Mouse (Mus musculus): ENCODE measurements around the gene Fam193a. TPM values are rescaled to one million over a fixed set of nuclear protein-coding genes. Genes with fewer than 3 reads are reported as not detected.

The Fam193a gene
- total and polyA plus RNA-seq, 3 experiments: 10.9 to 317 (median 37.1) TPM

GRCm38 (mm10) chr5:34330136-34330535, 39.6 kb upstream of the Fam193a start:
- Histone ChIP-seq H3K4me1 (ENCODE audit: control insufficient read depth in 1 of 2, insufficient read depth in 2 of 2, low read length in 2 of 2) (peaks cover 0 to 2% of the 10 kb centered on the region in 2 experiments; a peak in 2 of 4 replicates), H3K27me3 (ENCODE audit: control insufficient read depth in 1 of 2, insufficient read depth in 2 of 2, low read length in 2 of 2) (peaks cover 0 to 2% of the 10 kb centered on the region in 2 experiments; a peak in 2 of 4 replicates), H3K79me2 (ENCODE audit: control insufficient read depth, insufficient read depth, low read length, poor library complexity) (0 out of 2 replicates have a peak, but pooled peaks cover under 1% of the 10 kb centered on the region), H3K36me3 (ENCODE audit: control insufficient read depth in 1 of 2, insufficient read depth in 2 of 2, low read length in 2 of 2) (peaks cover 0 to 1% of the 10 kb centered on the region in 2 experiments; a peak in 2 of 4 replicates), H3K9me3 (replicated peaks; ENCODE audit: insufficient read depth, low read length) (no peaks in the 10 kb centered on the region), H3K4me3 (ENCODE audit: control insufficient read depth in 1 of 2, insufficient read depth in 1 of 2, low read depth in 2 of 2, low read length in 2 of 2) (no peak overlapping the region), H3K9ac (ENCODE audit: control insufficient read depth, low read depth, low read length, poor library complexity, severe bottlenecking) (no peak overlapping the region), H3K27ac (ENCODE audit: control insufficient read depth, low read depth, low read length) (no peak overlapping the region)
- peak; percentile 55 for DNase-seq (ENCODE audit: low read depth, low spot score)
- TF ChIP-seq MXI1 (IDR thresholded peaks at IDR 0.05; ENCODE audit: low read depth, low read length) (no peak), MAFK (IDR thresholded peaks at IDR 0.05; ENCODE audit: borderline replicate concordance, low read depth, low read length) (no peak), KAT2A (conservative IDR thresholded peaks at IDR 0.05; ENCODE audit: low read depth, low read length) (no peak), BHLHE40 (IDR thresholded peaks at IDR 0.05; ENCODE audit: borderline replicate concordance, low read depth, low read length) (no peak), MEF2A (IDR thresholded peaks at IDR 0.05; ENCODE audit: extremely low read depth, insufficient replicate concordance, low read depth, low read length, poor library complexity, severe bottlenecking) (no peak), POLR2AphosphoS2 (IDR thresholded peaks at IDR 0.05; ENCODE audit: low read length) (no peak), CTCF (IDR thresholded peaks at IDR 0.05 in 2 of 3, conservative IDR thresholded peaks at IDR 0.05 in 1 of 3; ENCODE audit: control insufficient read depth in 1 of 3, insufficient read depth in 1 of 3, low read depth in 2 of 3, low read length in 3 of 3, poor library complexity in 1 of 3, severe bottlenecking in 1 of 3) (no peak), ELF1 (IDR thresholded peaks at IDR 0.05; ENCODE audit: low read depth, low read length) (no peak), EP300 (IDR thresholded peaks at IDR 0.05; ENCODE audit: low read depth in 1 of 2, low read length in 2 of 2) (no peak), CHD1 (IDR thresholded peaks at IDR 0.05; ENCODE audit: low read depth, low read length) (no peak), ZMIZ1 (IDR thresholded peaks at IDR 0.05; ENCODE audit: low read depth, low read length) (no peak), USF2 (IDR thresholded peaks at IDR 0.05; ENCODE audit: borderline replicate concordance in 1 of 2, insufficient read depth in 1 of 2, low read depth in 1 of 2, low read length in 2 of 2) (no peak), CHD2 (IDR thresholded peaks at IDR 0.05; ENCODE audit: low read length) (no peak), USF1 (IDR thresholded peaks at IDR 0.05; ENCODE audit: low read depth, low read length) (no peak), ZC3H11A (IDR thresholded peaks at IDR 0.05; ENCODE audit: low read depth, low read length) (no peak), RCOR1 (IDR thresholded peaks at IDR 0.05; ENCODE audit: low read depth, low read length) (no peak), MYC (IDR thresholded peaks at IDR 0.05; ENCODE audit: low read depth, low read length) (no peak), E2F4 (IDR thresholded peaks at IDR 0.05; ENCODE audit: borderline replicate concordance, low read depth, low read length) (no peak), SIN3A (IDR thresholded peaks at IDR 0.05; ENCODE audit: low read length) (no peak)

GRCm38 (mm10) chr5:34334081-34334480, 35.7 kb upstream of the Fam193a start:
- Histone ChIP-seq H3K79me2 (ENCODE audit: control insufficient read depth, insufficient read depth, low read length, poor library complexity) (peaks cover 36% of the 10 kb centered on the region), H3K27me3 (ENCODE audit: control insufficient read depth in 1 of 2, insufficient read depth in 2 of 2, low read length in 2 of 2) (no peaks in the 10 kb centered on the region), H3K9ac (ENCODE audit: control insufficient read depth, low read depth, low read length, poor library complexity, severe bottlenecking) (no peak overlapping the region), H3K27ac (ENCODE audit: control insufficient read depth, low read depth, low read length) (no peak overlapping the region), H3K4me1 (ENCODE audit: control insufficient read depth in 1 of 2, insufficient read depth in 2 of 2, low read length in 2 of 2) (peaks cover 9 to 12% of the 10 kb centered on the region in 2 experiments), H3K36me3 (ENCODE audit: control insufficient read depth in 1 of 2, insufficient read depth in 2 of 2, low read length in 2 of 2) (peaks cover 6 to 19% of the 10 kb centered on the region in 2 experiments), H3K9me3 (replicated peaks; ENCODE audit: insufficient read depth, low read length) (no peaks in the 10 kb centered on the region), H3K4me3 (ENCODE audit: control insufficient read depth in 1 of 2, insufficient read depth in 1 of 2, low read depth in 2 of 2, low read length in 2 of 2) (no peak overlapping the region)
- DNase-seq (ENCODE audit: low read depth, low spot score): no peak
- TF ChIP-seq MYC (IDR thresholded peaks at IDR 0.05; ENCODE audit: low read depth, low read length): no peak
- no peak for TF ChIP-seq RCOR1 (IDR thresholded peaks at IDR 0.05; ENCODE audit: low read depth, low read length)
- TF ChIP-seq GATA1 (IDR thresholded peaks at IDR 0.05; ENCODE audit: low read depth, low read length): no peak
- no peak for TF ChIP-seq MYB (IDR thresholded peaks at IDR 0.05; ENCODE audit: low read depth, low read length)
- no peak for TF ChIP-seq TBP (IDR thresholded peaks at IDR 0.05; ENCODE audit: low read depth, low read length)
- TF ChIP-seq MXI1 (IDR thresholded peaks at IDR 0.05; ENCODE audit: low read depth, low read length): no peak
- TF ChIP-seq RAD21 (IDR thresholded peaks at IDR 0.05; ENCODE audit: low read depth, low read length): no peak
- TF ChIP-seq MAFK (IDR thresholded peaks at IDR 0.05; ENCODE audit: borderline replicate concordance, low read depth, low read length): no peak
- TF ChIP-seq SIN3A (IDR thresholded peaks at IDR 0.05; ENCODE audit: low read length): no peak
- TF ChIP-seq TAL1 (IDR thresholded peaks at IDR 0.05; ENCODE audit: low read length): no peak
- no peak for TF ChIP-seq ELF1 (IDR thresholded peaks at IDR 0.05; ENCODE audit: low read depth, low read length)
- no peak for TF ChIP-seq BHLHE40 (IDR thresholded peaks at IDR 0.05; ENCODE audit: borderline replicate concordance, low read depth, low read length)
- no peak for TF ChIP-seq ZMIZ1 (IDR thresholded peaks at IDR 0.05; ENCODE audit: low read depth, low read length)
- no peak for TF ChIP-seq USF2 (IDR thresholded peaks at IDR 0.05; ENCODE audit: borderline replicate concordance in 1 of 2, insufficient read depth in 1 of 2, low read depth in 1 of 2, low read length in 2 of 2)

Measured in MEL (cell line).